Mouse (Mus musculus) bone marrow, adult 2 months (tissue): ENCODE data around the gene Card11. TPM values are rescaled to one million over a fixed set of nuclear protein-coding genes. Genes with fewer than 3 reads are reported as not detected.

Experiments
- H3K27ac ChIP-seq: fragments of 200-500 bp; 2 replicates; pipeline ENCODE4 v1.5.1; 2012; ENCODE audit warnings: low read depth, mild to moderate bottlenecking, control low read depth, inconsistent platforms, low read length; ENCODE audit not compliant: control insufficient read depth, poor library complexity, insufficient read depth
- H3K4me1 ChIP-seq: fragments of 200-500 bp; 2 replicates; pipeline ENCODE4 v1.6.1; 2011; ENCODE audit warnings: low read length; ENCODE audit not compliant: control insufficient read depth, insufficient read depth
- H3K4me3 ChIP-seq: fragments of 200-500 bp; replicated peaks from 2 replicates; pipeline ENCODE3; 2011; ENCODE audit warnings: mild to moderate bottlenecking, low read depth, low read length, control low read depth; ENCODE audit not compliant: control insufficient read depth
- CTCF ChIP-seq: fragments of 200-500 bp; IDR thresholded peaks from 2 replicates; pipeline ENCODE4 v1.5.1; 2011; ENCODE audit warnings: low read length, control low read depth; ENCODE audit not compliant: control insufficient read depth, insufficient read depth
- POLR2A ChIP-seq: fragments of 200-500 bp; IDR thresholded peaks from 2 replicates; pipeline ENCODE4 v1.6.1; 2011; ENCODE audit warnings: low read depth, mild to moderate bottlenecking, control low read depth, low read length, borderline replicate concordance; ENCODE audit not compliant: control insufficient read depth
- WGBS: fragments of 180-500 bp; shearing (Covaris S2); methylation state at CpG from one replicate; pipeline ENCODE4 v1.1.7; 2018; 5-methylcytosine and 5-hydroxymethylcytosine counted together
- polyA plus RNA-seq: library from polyadenylated mRNA; stranded (reverse); fragments of >200 nt; gene quantifications from 2 replicates; pipeline ENCODE4 v1.2.4, GENCODE M21; 2011; ENCODE audit warnings: low replicate concordance; ENCODE audit not compliant: missing spikeins, insufficient read depth, insufficient read length

Gene Card11
- 10.3 and 18.2 TPM in 2 replicates for polyA plus RNA-seq

DNA sequence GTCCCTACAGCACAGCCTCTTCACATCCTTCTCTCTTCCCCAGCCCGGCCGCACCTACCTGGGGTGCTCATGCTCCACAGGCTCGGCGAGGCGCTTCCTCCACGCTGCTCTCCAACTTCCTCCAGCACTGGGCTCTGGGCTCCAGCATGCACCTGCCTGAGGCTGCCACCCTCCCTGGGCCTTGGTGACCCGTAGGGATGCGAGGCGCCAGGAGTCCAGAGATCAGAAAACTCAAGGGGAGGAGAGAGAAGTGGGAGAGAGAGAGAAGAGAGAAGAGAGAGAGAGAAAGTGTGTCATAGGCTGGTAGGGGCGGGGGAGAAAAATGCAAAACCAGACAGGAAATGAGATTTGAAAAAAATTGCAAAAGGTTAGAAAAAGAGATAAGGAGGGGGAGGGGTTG is at the start of gene Card11:
Card11 (minus strand) TSS at position 234 of the 400 bp plus-strand sequence.
- no peak for TF ChIP-seq POLR2A
- no peak for TF ChIP-seq CTCF
- H3K4me3 ChIP-seq, result peak within 1 kb of the TSS; percentile 75
- peaks cover 1% of the 10 kb centered on the region; the same call in 1 of the 2 replicates for H3K4me1 ChIP-seq
- 1% methylated on average over 10 of the region's 10 CpGs for WGBS
- H3K27ac ChIP-seq, result peak within 1 kb of the TSS; percentile 87

DNA sequence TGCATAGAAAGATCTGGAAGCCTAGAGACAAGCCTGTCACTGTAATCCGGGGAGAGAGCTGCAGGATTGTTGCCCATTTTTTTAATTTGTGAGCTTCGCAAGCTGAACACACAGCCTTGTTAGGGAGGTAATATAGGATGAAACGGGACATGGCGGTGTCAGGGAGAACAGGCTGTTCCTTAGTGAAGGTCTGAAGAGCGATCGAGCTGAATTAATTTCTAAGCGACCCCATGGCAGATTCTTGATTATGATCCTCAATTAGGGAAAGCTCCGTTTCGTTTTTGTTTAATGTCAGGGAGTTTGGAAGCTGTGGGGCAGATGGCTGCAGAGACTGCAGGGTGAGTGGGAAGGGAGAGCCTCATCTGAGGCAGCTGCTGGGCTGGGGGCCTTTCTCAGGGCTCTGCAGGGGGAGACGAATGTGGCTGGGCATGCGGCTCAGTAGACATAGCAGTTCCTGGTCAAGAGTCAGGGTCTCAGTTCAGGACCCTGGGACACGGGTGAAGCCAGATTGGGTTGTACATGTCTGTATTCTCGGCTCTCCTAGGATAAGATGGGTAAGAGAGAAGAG is 47.4 kb upstream of the Card11 start:
- 86% methylated on average over 13 of the region's 13 CpGs for WGBS
- TF ChIP-seq CTCF, result no peak
- no peak for TF ChIP-seq POLR2A

GRCm38 (mm10) chr5:141044976-141045375 is 44.6 kb upstream of the Card11 start:
- H3K4me1 ChIP-seq, result peaks cover 9% of the 10 kb centered on the region
- no peak overlapping the region for H3K4me3 ChIP-seq
- TF ChIP-seq POLR2A (no peak), CTCF (no peak)
- H3K27ac ChIP-seq, result no peak overlapping the region
- 26% methylated on average over 9 of the region's 9 CpGs for WGBS

More for the DNA sequence above, 47.4 kb upstream of the Card11 start:
- H3K4me3 ChIP-seq, result no peak overlapping the region
- peaks cover 9% of the 10 kb centered on the region for H3K4me1 ChIP-seq
- H3K27ac ChIP-seq, result no peak overlapping the region

- 3% methylated on average over 19 of the region's 19 CpGs for WGBS
- H3K4me1 ChIP-seq, result peaks cover 9% of the 10 kb centered on the region
- peak overlapping the region; percentile 42 for H3K4me3 ChIP-seq
- H3K27ac ChIP-seq, result peak overlapping the region; percentile 58
- TF ChIP-seq CTCF (no peak), POLR2A (peak; percentile 68; the same call in 1 of the 2 replicates)
Observed at GRCm38 (mm10) chr5:141043654-141044447, 43.5 kb upstream of the Card11 start.

DNA sequence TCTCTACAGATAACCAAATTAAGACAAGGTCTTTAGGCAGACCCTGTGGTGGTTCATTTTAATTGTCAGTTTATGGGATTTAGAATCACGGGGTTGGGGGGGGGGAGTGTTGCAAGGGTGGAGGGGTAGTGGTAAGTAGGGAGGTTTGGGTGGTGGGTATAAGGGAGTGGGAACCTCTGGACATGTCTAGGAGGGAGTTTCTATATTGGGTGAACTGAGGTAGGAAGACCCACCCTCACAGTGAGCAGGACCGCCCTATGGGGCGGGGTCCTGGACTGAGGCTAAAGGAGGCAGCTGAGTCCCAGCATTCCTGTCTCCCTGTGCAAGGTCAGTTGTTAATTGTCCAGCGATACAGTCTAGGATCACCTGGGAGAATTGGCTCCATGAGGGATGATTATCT is 42.0 kb upstream of the Card11 start:
- peaks cover 9% of the 10 kb centered on the region for H3K4me1 ChIP-seq
- H3K27ac ChIP-seq, result no peak overlapping the region
- H3K4me3 ChIP-seq, result no peak overlapping the region
- WGBS, result 79% methylated on average over 4 of the region's 4 CpGs
- no peak for TF ChIP-seq POLR2A
- no peak for TF ChIP-seq CTCF

- H3K27ac ChIP-seq, result no peak overlapping the region
- TF ChIP-seq POLR2A, result no peak
- TF ChIP-seq CTCF, result no peak
- H3K4me3 ChIP-seq, result no peak overlapping the region
- peaks cover 9% of the 10 kb centered on the region for H3K4me1 ChIP-seq
- 83% methylated on average over 9 of the region's 9 CpGs for WGBS
Observed at GRCm38 (mm10) chr5:141040846-141041245, 40.5 kb upstream of the Card11 start.

- H3K4me1 ChIP-seq, result peaks cover 2% of the 10 kb centered on the region; the same call in 1 of the 2 replicates
- no peak for TF ChIP-seq CTCF
- no peak for TF ChIP-seq POLR2A
- no peak overlapping the region for H3K4me3 ChIP-seq
- 4% methylated on average over 1 of the region's 1 CpGs for WGBS
- no peak overlapping the region for H3K27ac ChIP-seq
Observed at GRCm38 (mm10) chr5:141038342-141038741, 38.0 kb upstream of the Card11 start.

DNA sequence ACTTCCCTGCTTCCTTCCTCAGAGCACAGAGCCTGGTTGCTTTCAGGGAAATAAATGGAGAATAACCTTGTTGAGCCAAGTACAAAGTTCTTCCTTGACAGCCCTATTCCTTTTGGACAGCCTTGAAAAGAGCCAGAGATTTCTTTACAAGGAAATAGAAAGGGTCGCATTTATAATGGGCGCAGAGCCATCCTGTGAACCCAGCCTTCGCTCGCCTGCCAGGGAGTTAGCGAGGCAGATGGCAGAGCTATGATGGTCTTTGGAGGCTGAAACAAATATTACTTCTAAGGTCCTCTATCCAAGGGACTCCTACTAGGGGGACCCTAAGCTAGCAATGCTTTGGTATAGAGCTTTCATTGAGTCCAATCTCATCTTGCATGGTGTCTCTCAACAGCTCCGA is 35.0 kb upstream of the Card11 start:
- 89% methylated on average over 6 of the region's 6 CpGs for WGBS

More for the DNA sequence above, 35.0 kb upstream of the Card11 start:
- no peak overlapping the region for H3K4me3 ChIP-seq
- no peak for TF ChIP-seq CTCF
- no peak for TF ChIP-seq POLR2A
- H3K4me1 ChIP-seq, result no peaks in the 10 kb centered on the region; the same call in none of the 2 replicates
- H3K27ac ChIP-seq, result no peak overlapping the region
